Mouse (Mus musculus) megakaryocyte, embryonic 14.5 days (primary cell): ENCODE data around the gene Aff3. TPM values are rescaled to one million over a fixed set of nuclear protein-coding genes. Genes with fewer than 3 reads are reported as not detected.

Experiments
- H3K27me3 ChIP-seq: replicated peaks from 2 replicates; pipeline ENCODE3; 2012; ENCODE audit warnings: inconsistent platforms
- H3K36me3 ChIP-seq: replicated peaks from 2 replicates; pipeline ENCODE3; 2012; ENCODE audit warnings: low read length, inconsistent platforms, mixed read lengths
- H3K4me1 ChIP-seq: 2 replicates; pipeline ENCODE4 v1.6.1; 2012; ENCODE audit warnings: inconsistent platforms
- H3K4me3 ChIP-seq: replicated peaks from 2 replicates; pipeline ENCODE3; 2012; ENCODE audit warnings: moderate library complexity, mild to moderate bottlenecking, inconsistent platforms
- H3K9me3 ChIP-seq: 2 replicates; pipeline ENCODE4 v1.6.1; 2012; ENCODE audit warnings: inconsistent platforms
- FLI1 ChIP-seq: IDR thresholded peaks from 2 replicates; pipeline ENCODE4 v1.6.1; 2012; ENCODE audit warnings: low read length, inconsistent platforms, mixed read lengths
- GATA1 ChIP-seq: IDR thresholded peaks from 3 replicates; pipeline ENCODE4 v1.6.1; 2012; ENCODE audit warnings: mixed read lengths, low read length, inconsistent platforms, borderline replicate concordance
- polyA plus RNA-seq: library from polyadenylated mRNA; stranded (reverse); fragments of >175 nt; gene quantifications from 2 replicates; pipeline ENCODE4 v1.2.3, GENCODE M21; 2012; ENCODE audit warnings: low replicate concordance; ENCODE audit not compliant: insufficient read depth

The Aff3 gene
- polyA plus RNA-seq, 1 experiment, result 4.4 TPM

DNA sequence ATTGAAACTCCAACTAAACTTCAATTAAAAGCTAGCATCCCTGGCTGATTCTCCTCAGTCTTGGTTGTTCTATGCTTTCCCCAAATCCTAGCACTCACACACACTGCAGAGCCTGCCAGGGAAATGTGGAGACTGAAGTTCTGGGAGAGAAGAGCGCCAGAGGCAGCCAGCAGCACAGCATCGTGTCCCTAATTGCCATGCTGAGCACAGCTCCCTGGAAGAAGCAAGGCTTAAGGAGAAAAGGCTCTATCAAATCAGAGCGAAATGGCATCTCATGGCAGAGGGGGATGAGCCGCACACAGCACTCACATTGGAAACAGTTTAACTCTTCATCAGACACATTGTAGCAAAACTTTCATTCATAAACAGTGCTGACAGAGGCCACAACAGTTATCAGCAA is 254.3 kb downstream of the Aff3 start:
- H3K36me3 ChIP-seq, result no peaks in the 10 kb centered on the region
- H3K9me3 ChIP-seq, result no peaks in the 10 kb centered on the region
- peaks cover 29% of the 10 kb centered on the region for H3K4me1 ChIP-seq
- peaks cover 1% of the 10 kb centered on the region for H3K27me3 ChIP-seq
- no peak overlapping the region for H3K4me3 ChIP-seq
- TF ChIP-seq GATA1 (no peak), FLI1 (no peak)

DNA sequence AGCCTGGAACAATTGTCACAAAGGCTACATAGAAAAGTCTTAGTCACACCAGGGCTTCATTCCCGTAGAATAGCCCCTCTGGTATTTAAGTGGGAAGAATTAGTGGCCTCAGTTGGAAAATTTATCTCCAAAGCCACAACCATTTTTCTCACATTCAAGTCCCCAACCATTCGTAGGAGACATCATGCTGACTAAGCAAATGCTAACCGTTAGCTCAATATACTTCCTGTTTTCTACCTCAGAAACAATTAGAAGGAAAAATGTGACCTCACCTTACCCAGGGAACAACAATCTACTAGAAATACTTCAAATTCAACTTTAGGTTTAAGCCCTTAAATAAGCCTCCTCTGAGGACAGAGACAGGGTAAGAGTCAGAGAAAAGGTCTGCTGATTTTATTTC is 256.5 kb downstream of the Aff3 start:
- Histone ChIP-seq H3K36me3 (no peaks in the 10 kb centered on the region), H3K27me3 (peaks cover 1% of the 10 kb centered on the region), H3K4me3 (no peak overlapping the region), H3K4me1 (peaks cover 29% of the 10 kb centered on the region), H3K9me3 (no peaks in the 10 kb centered on the region)
- TF ChIP-seq GATA1 (no peak), FLI1 (no peak)

DNA sequence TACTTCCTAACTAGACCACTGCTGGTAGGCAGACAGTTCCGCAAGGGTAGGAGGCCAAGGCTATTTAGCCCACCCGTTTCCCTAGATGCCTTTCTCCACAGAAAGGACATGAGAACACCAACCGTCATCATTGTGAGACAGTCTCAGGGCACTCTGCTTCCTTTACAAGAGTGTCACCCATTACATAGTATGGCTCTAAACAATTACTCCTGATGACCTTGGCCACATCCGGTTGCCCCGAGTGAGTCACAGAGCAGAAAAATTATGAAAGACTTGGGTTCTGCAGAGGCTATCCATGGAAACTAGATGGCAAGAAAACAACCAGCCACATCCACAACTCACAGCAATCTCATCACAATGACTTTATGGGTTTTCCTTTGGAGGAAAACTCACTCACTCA is 261.0 kb downstream of the Aff3 start:
- no peaks in the 10 kb centered on the region for H3K9me3 ChIP-seq
- no peaks in the 10 kb centered on the region for H3K36me3 ChIP-seq
- peaks cover 29% of the 10 kb centered on the region for H3K4me1 ChIP-seq
- TF ChIP-seq FLI1 (no peak), GATA1 (no peak)
- H3K4me3 ChIP-seq, result no peak overlapping the region
- peaks cover 2% of the 10 kb centered on the region for H3K27me3 ChIP-seq

DNA sequence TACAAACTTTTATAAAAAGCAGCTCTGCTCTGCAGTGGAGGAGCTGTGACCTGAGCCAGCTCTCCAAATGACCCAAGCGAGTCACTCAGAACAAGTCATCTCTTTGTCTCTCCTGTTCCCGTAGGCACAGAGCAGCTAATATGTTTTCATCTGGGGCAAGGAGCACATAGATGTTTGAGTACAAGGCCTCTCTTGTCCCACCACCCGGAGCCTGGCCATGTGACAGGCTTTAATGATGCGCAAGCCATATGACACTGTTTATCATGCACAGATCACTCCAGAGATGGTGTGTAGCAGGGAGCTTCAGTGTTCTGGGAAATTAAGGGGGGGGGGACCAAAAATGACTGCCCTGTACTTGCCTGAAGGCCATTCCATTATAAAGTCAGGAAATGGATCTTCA is 262.9 kb downstream of the Aff3 start:
- H3K36me3 ChIP-seq, result no peaks in the 10 kb centered on the region
- H3K9me3 ChIP-seq, result no peaks in the 10 kb centered on the region
- TF ChIP-seq GATA1 (no peak), FLI1 (no peak)
- H3K4me3 ChIP-seq, result no peak overlapping the region
- peaks cover 5% of the 10 kb centered on the region for H3K27me3 ChIP-seq
- peaks cover 11% of the 10 kb centered on the region for H3K4me1 ChIP-seq

DNA sequence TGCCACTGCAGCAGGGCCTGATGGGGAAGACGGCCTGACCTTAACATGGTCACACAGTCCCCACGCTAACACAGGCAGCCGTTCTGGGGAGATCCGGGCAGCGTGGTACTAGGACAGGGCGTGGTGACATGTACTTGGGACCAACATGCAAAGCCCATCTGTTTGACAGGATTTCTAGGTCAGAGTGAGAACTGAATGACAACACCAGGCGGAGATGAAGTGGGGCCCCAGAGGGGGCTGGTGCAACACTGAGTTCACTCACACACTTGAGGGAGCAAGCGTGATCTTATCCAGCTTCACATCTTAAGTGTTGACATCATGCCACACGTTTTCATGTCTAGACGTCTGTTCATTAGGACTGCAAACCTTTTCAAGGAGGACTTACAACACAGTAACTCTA is 265.5 kb downstream of the Aff3 start:
- H3K27me3 ChIP-seq, result peaks cover 5% of the 10 kb centered on the region
- H3K4me3 ChIP-seq, result no peak overlapping the region
- no peaks in the 10 kb centered on the region for H3K9me3 ChIP-seq
- H3K4me1 ChIP-seq, result peaks cover 3% of the 10 kb centered on the region; the same call in 1 of the 2 replicates
- H3K36me3 ChIP-seq, result no peaks in the 10 kb centered on the region
- no peak for TF ChIP-seq FLI1
- TF ChIP-seq GATA1, result no peak

DNA sequence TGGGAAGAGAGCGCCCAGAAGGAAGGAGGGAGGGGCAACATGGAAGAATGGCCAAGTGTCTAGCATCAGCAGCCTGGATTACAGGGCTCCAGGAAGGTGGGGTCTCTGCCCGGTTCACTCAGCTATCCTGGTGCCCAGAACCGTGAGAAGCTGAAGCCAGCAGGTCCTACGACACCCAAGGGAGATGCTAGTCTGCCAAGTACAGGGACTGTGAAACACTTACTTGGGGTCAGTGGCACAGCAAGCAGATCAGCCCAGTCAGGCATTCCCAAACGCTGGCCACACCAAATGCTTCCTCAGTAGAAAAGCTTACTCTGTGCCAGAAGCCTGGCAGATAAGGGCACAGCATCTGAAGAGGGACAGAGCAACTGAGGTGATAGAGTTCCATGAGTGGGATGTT is 266.2 kb downstream of the Aff3 start:
- no peak for TF ChIP-seq GATA1
- TF ChIP-seq FLI1, result no peak
- peaks cover 3% of the 10 kb centered on the region; the same call in 1 of the 2 replicates for H3K4me1 ChIP-seq
- H3K4me3 ChIP-seq, result no peak overlapping the region
- peaks cover 5% of the 10 kb centered on the region for H3K27me3 ChIP-seq
- no peaks in the 10 kb centered on the region for H3K36me3 ChIP-seq
- H3K9me3 ChIP-seq, result no peaks in the 10 kb centered on the region

DNA sequence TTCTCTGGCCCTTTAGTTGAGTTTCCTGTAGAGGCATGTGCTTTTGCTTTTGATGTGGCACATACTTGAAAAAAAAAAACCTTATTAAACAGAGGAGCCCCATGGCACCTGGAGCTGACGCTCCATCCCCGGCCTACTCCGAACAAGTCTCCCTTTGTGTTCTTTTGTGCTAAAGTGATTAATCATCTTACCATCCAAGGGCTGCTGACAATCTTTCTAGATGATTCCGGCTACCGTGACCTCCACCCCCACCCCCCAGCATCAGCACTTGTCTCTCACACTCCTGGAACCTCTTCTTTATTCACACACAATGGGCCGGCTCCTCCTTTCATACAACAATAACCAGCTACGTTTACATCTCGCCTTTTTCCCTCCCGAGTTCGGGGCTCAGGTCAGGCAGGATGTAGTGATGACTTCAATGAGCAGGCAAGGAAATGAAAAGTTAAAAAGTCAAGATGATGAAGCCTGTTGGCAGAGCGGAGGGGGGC is 269.5 kb downstream of the Aff3 start:
- TF ChIP-seq FLI1, result no peak
- no peak for TF ChIP-seq GATA1
- peaks cover 3% of the 10 kb centered on the region; the same call in 1 of the 2 replicates for H3K4me1 ChIP-seq
- peaks cover 5% of the 10 kb centered on the region for H3K27me3 ChIP-seq
- no peaks in the 10 kb centered on the region for H3K9me3 ChIP-seq
- H3K4me3 ChIP-seq, result no peak overlapping the region
- H3K36me3 ChIP-seq, result no peaks in the 10 kb centered on the region

DNA sequence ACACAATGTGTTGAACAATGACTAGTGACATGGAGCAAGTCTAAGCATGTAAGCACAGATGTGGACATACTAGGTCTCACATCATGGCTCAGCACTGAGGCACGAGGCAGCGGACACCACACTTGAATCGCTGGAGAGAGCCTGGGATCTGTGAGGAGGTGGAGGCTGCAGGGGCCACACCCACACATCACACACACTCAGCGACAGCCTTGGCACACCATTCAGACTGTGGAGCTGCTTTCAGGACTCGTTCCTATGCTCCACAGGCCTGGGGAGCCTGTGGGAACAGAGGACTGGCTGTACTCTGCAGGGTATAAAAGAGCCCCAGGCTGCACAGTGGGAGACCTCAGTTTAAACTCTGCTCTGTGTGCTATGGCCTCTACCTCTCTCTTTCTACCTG is 270.3 kb downstream of the Aff3 start:
- Histone ChIP-seq H3K36me3 (no peaks in the 10 kb centered on the region), H3K4me1 (peaks cover 3% of the 10 kb centered on the region; the same call in 1 of the 2 replicates), H3K9me3 (no peaks in the 10 kb centered on the region), H3K4me3 (no peak overlapping the region), H3K27me3 (peaks cover 5% of the 10 kb centered on the region)
- TF ChIP-seq GATA1 (no peak), FLI1 (no peak)

DNA sequence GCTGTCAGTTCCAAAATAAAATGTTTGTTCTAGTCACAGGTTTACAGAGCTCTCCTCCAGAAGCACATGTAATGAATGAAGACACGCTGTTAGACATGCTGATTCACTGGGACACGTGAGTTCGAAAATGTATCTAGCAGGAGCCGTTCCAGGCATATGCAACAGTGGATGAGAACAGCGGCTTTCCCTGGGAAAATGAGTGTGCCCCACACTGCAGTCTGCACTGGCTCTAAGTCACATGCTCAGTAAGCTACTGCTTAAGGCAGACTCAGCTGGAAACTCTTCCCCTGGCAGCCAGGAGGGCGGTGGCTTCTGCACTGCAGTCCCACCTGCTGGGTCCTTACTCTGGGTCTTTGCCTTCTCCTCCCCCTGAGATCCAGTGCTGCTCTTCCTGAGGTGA is 271.2 kb downstream of the Aff3 start:
- TF ChIP-seq FLI1, result no peak
- TF ChIP-seq GATA1, result no peak
- H3K36me3 ChIP-seq, result no peaks in the 10 kb centered on the region
- H3K4me3 ChIP-seq, result no peak overlapping the region
- peaks cover 5% of the 10 kb centered on the region for H3K27me3 ChIP-seq
- peaks cover 3% of the 10 kb centered on the region; the same call in 1 of the 2 replicates for H3K4me1 ChIP-seq
- no peaks in the 10 kb centered on the region for H3K9me3 ChIP-seq

DNA sequence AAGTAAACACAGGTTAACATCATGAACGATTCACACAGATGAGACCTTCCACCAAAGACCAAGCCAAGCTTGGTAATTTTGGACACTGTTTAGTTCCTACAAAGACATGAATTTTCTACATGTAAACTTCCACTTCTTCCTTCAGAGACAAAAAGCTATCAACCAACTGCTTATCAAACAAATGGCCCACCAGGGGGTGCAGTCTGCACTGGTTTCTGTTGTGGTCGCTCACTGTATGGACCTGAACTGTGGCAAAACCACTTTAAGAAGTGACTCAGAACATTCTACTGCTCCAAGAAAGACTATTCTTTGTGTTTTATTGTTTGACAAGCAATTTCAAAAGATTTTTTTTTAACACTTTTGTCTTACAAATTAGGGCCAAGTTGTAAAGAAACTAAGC is 271.8 kb downstream of the Aff3 start:
- no peaks in the 10 kb centered on the region for H3K36me3 ChIP-seq
- no peak overlapping the region for H3K4me3 ChIP-seq
- H3K4me1 ChIP-seq, result peaks cover 3% of the 10 kb centered on the region; the same call in 1 of the 2 replicates
- H3K27me3 ChIP-seq, result peaks cover 3% of the 10 kb centered on the region
- H3K9me3 ChIP-seq, result no peaks in the 10 kb centered on the region
- no peak for TF ChIP-seq GATA1
- no peak for TF ChIP-seq FLI1

DNA sequence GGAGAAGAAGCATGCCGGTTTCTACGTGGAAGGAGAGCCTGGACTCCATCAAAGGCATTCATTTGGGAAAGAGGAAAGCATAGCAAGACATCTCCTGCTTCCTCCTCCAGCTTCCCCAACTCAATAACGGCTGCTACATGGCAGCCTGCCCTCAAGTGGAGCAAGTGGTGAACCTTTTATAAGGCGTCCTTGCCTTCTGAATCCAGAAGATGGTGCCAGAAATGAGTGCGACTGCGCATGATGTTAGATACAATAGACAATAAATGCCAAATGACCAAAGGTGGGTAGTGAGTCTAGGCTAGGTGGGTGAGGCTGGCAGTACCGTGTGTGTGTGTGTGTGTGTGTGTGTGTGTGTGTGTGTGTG is 273.9 kb downstream of the Aff3 start:
- H3K4me1 ChIP-seq, result peaks cover 3% of the 10 kb centered on the region; the same call in 1 of the 2 replicates
- H3K4me3 ChIP-seq, result no peak overlapping the region
- peaks cover 2% of the 10 kb centered on the region for H3K27me3 ChIP-seq
- TF ChIP-seq FLI1, result no peak
- TF ChIP-seq GATA1, result no peak
- H3K36me3 ChIP-seq, result no peaks in the 10 kb centered on the region
- no peaks in the 10 kb centered on the region for H3K9me3 ChIP-seq
